Mouse (Mus musculus) heart, postnatal 0 days (tissue): ENCODE results near the gene Lrrn2.

Experiments used
- CTCF ChIP-seq: IDR thresholded peaks from 2 replicates; pipeline ENCODE4 v1.5.1; 2016; ENCODE audit warnings: antibody characterized with exemption, control low read depth, low read depth
- EP300 ChIP-seq: IDR thresholded peaks from 2 replicates; pipeline ENCODE4 v1.6.1; 2016; ENCODE audit warnings: antibody characterized with exemption, low read depth

DNA sequence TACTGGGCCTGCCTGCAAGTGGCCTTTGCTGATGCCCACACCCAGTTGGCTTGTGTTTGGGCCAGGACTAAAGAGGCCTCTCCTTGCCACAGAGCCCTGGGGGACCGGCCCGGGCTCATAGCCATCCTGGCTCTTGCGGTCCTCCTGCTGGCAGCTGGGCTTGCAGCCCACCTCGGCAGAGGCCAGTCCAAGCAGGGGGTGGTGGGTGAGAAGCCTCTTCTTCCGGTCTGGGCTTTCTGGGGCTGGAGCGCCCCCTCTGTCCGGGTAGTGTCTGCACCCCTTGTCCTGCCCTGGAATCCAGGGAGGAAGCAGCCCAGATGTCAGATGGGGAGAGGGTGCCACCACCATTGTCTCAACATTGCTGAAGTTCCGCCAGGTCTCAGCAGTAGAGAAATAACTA, 58.9 kb downstream of the Lrrn2 start:
- TF ChIP-seq CTCF (no peak), EP300 (no peak)
